Mouse (Mus musculus) kidney, embryonic 15.5 days (tissue): ENCODE measurements around the gene Sub1. TPM values are rescaled to one million over a fixed set of nuclear protein-coding genes. Genes with fewer than 3 reads are reported as not detected.

Experiments used
- ATAC-seq: fragments of 200-750 bp; cut with Nextera tagmentation; replicated peaks from 2 replicates; pipeline ENCODE4 v1.8.0; 2017; ENCODE audit warnings: moderate TSS enrichment; ENCODE audit not compliant: low FRiP score
- H3K27ac ChIP-seq: fragments of 300-500 bp; sonication (generic); 2 replicates; pipeline ENCODE4 v1.5.1; 2015; ENCODE audit warnings: mild to moderate bottlenecking, inconsistent platforms
- H3K27me3 ChIP-seq: fragments of 300-500 bp; sonication (generic); 2 replicates; pipeline ENCODE4 v1.6.1; 2015; ENCODE audit warnings: inconsistent platforms
- H3K36me3 ChIP-seq: fragments of 300-500 bp; sonication (generic); 2 replicates; pipeline ENCODE4 v1.6.1; 2015; ENCODE audit warnings: inconsistent platforms
- H3K4me1 ChIP-seq: fragments of 300-500 bp; sonication (generic); 2 replicates; pipeline ENCODE4 v1.6.1; 2015; ENCODE audit warnings: inconsistent platforms
- H3K4me2 ChIP-seq: fragments of 300-500 bp; sonication (generic); 2 replicates; pipeline ENCODE4 v1.6.1; 2015; ENCODE audit warnings: moderate library complexity, mild to moderate bottlenecking, inconsistent platforms
- H3K4me3 ChIP-seq: fragments of 300-500 bp; sonication (generic); replicated peaks from 2 replicates; pipeline ENCODE4 v1.5.1; 2015; ENCODE audit warnings: mild to moderate bottlenecking, inconsistent platforms
- H3K9ac ChIP-seq: fragments of 300-500 bp; sonication (generic); 2 replicates; pipeline ENCODE4 v1.6.1; 2015; ENCODE audit warnings: mild to moderate bottlenecking, inconsistent platforms
- H3K9me3 ChIP-seq: fragments of 300-500 bp; sonication (generic); replicated peaks from 2 replicates; pipeline ENCODE4 v1.6.1; 2016; ENCODE audit warnings: inconsistent platforms
- WGBS: fragments of 180-500 bp; shearing (Covaris S2); methylation state at CpG from one replicate; pipeline ENCODE4 v1.1.7; 2015; ENCODE audit warnings: mixed read lengths; 5-methylcytosine and 5-hydroxymethylcytosine counted together
- polyA plus RNA-seq: library from polyadenylated mRNA; unstranded; fragments of >200 nt; fragmentation: Nextera tagmentation; extraction: Ambion mirVana; gene quantifications from 2 replicates; pipeline ENCODE4 v1.2.1, GENCODE M21; 2015

The Sub1 gene
- polyA plus RNA-seq, 1 experiment from 2014 or later: 721 TPM

DNA sequence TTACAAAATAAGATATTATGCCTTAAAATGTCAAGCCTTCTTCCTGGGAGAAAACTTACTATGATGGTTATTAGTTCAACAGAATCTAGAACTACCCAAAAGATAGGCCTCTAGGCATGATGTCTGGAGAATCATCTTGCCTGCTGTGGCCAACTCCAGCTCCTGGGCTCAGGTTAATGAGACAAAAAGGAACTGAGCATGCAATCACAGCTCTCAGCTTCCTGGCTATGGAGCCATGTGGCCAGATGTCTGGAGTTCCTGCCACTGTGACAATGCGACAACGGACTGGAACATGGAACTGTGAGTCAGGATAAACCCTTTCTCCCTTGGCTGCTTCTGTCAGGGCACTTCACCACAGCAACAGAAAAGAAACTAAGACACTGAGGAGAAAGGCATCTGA, 14.8 kb downstream of the Sub1 start:
- 83% methylated on average over 2 of the region's 2 CpGs for WGBS
- H3K36me3 ChIP-seq: peaks cover 89% of the 10 kb centered on the region
- no peak for ATAC-seq
- no peak overlapping the region for H3K4me3 ChIP-seq
- no peaks in the 10 kb centered on the region for H3K27me3 ChIP-seq
- no peaks in the 10 kb centered on the region for H3K9me3 ChIP-seq
- H3K4me1 ChIP-seq: no peaks in the 10 kb centered on the region
- H3K4me2 ChIP-seq: no peak overlapping the region
- no peak overlapping the region for H3K9ac ChIP-seq
- H3K27ac ChIP-seq: no peak overlapping the region

DNA sequence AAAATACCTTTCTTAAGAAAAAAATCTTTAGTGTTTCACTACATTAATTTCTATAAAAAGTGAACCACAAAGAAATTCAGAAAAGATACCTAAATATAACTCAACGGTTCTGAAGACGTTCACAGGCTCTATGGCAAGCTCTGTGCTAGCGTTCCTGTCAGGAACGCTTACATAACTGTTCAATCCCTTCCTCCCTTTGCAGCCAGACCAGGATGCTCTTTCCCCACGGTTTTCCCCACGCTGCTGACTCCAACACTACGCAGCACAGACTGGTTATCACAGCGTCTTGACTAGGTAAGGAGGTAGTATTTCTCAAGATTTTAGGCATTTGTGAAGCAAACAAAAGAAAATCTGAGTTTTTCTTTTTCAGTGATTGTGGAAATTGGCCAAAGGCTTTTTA, 15.3 kb downstream of the Sub1 start:
- Histone ChIP-seq H3K27ac (no peak overlapping the region), H3K4me3 (no peak overlapping the region), H3K36me3 (peaks cover 85% of the 10 kb centered on the region), H3K9ac (no peak overlapping the region), H3K4me1 (no peaks in the 10 kb centered on the region), H3K9me3 (no peaks in the 10 kb centered on the region), H3K27me3 (no peaks in the 10 kb centered on the region), H3K4me2 (no peak overlapping the region)
- WGBS: 91% methylated on average over 8 of the region's 8 CpGs
- ATAC-seq: no peak

- H3K4me2 ChIP-seq: no peak overlapping the region
- H3K36me3 ChIP-seq: peaks cover 53% of the 10 kb centered on the region
- H3K27ac ChIP-seq: no peak overlapping the region
- no peaks in the 10 kb centered on the region for H3K4me1 ChIP-seq
- H3K9me3 ChIP-seq: no peaks in the 10 kb centered on the region
- WGBS: 74% methylated on average over 2 of the region's 2 CpGs
- no peak for ATAC-seq
- H3K9ac ChIP-seq: no peak overlapping the region
- no peak overlapping the region for H3K4me3 ChIP-seq
- H3K27me3 ChIP-seq: no peaks in the 10 kb centered on the region
Measured at GRCm38 (mm10) chr15:11978175-11978574, 18.6 kb downstream of the Sub1 start.

DNA sequence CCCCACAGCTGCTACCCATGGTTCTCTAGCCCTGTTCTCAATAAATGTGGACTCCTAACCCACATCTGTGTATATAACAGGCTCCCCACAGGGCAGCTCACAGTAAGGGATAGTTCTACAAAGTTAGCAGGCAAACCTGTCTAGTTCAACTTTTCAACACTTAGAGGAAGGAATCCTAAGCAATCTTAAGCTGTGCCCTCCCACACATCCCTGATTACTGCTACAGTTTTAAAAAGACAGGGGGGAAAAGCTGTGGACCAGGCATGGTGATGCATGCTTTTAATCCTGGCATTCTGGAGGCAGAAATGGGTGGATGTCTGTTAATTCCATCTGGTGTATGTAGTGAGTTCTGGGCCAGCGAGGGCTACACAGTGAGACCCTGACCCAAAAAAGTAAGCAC, 19.7 kb downstream of the Sub1 start:
- H3K36me3 ChIP-seq: peaks cover 42% of the 10 kb centered on the region
- H3K9me3 ChIP-seq: no peaks in the 10 kb centered on the region
- no peaks in the 10 kb centered on the region for H3K4me1 ChIP-seq
- WGBS: 70% methylated on average over 1 of the region's 1 CpGs
- H3K4me2 ChIP-seq: no peak overlapping the region
- no peak for ATAC-seq
- H3K9ac ChIP-seq: no peak overlapping the region
- no peak overlapping the region for H3K27ac ChIP-seq
- H3K27me3 ChIP-seq: no peaks in the 10 kb centered on the region
- no peak overlapping the region for H3K4me3 ChIP-seq

GRCm38 (mm10) chr15:11975836-11976235, 20.9 kb downstream of the Sub1 start:
- no peak overlapping the region for H3K4me2 ChIP-seq
- no peak for ATAC-seq
- no peak overlapping the region for H3K27ac ChIP-seq
- H3K9me3 ChIP-seq: no peaks in the 10 kb centered on the region
- H3K4me1 ChIP-seq: no peaks in the 10 kb centered on the region
- no peak overlapping the region for H3K9ac ChIP-seq
- WGBS: 81% methylated on average over 9 of the region's 9 CpGs
- peaks cover 31% of the 10 kb centered on the region for H3K36me3 ChIP-seq
- no peaks in the 10 kb centered on the region for H3K27me3 ChIP-seq
- no peak overlapping the region for H3K4me3 ChIP-seq

- no peak overlapping the region for H3K4me2 ChIP-seq
- ATAC-seq: peak; percentile 75
- 27% methylated on average over 13 of the region's 13 CpGs for WGBS
Measured at GRCm38 (mm10) chr15:11971854-11972420, 24.8 kb downstream of the Sub1 start.

GRCm38 (mm10) chr15:11970621-11971020, 26.2 kb downstream of the Sub1 start:
- ATAC-seq: no peak
- no peak overlapping the region for H3K4me3 ChIP-seq
- H3K9me3 ChIP-seq: no peaks in the 10 kb centered on the region
- H3K4me2 ChIP-seq: no peak overlapping the region
- no peak overlapping the region for H3K9ac ChIP-seq
- H3K27me3 ChIP-seq: no peaks in the 10 kb centered on the region
- H3K27ac ChIP-seq: no peak overlapping the region
- no peaks in the 10 kb centered on the region for H3K4me1 ChIP-seq
- 80% methylated on average over 10 of the region's 10 CpGs for WGBS
- H3K36me3 ChIP-seq: no peaks in the 10 kb centered on the region

More at GRCm38 (mm10) chr15:11971854-11972420, 24.8 kb downstream of the Sub1 start:
- Histone ChIP-seq H3K27ac (no peak overlapping the region), H3K36me3 (0 out of 2 replicates have a peak, but pooled peaks cover under 1% of the 10 kb centered on the region), H3K9ac (no peak overlapping the region), H3K9me3 (no peaks in the 10 kb centered on the region), H3K27me3 (no peaks in the 10 kb centered on the region), H3K4me1 (no peaks in the 10 kb centered on the region), H3K4me3 (no peak overlapping the region)

DNA sequence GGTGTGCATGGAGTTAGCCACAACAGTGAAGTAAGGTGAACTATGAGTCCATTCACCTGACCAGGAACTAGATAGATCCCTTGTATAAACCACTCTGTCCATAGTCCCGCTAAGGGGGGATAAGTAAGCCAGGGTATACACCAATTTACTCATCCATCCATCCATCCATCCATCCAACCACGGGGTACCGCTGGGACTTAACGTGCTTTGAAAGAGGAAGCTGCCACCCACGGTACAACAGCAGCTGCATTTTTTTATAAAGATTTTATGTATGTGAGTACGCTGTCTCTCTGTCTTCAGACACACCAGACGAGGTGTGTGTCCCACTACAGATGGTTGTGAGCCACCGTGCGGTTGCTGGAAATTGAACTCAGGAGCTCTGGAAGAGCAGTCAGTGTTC, 27.9 kb downstream of the Sub1 start:
- H3K4me3 ChIP-seq: no peak overlapping the region
- no peaks in the 10 kb centered on the region for H3K27me3 ChIP-seq
- no peaks in the 10 kb centered on the region for H3K9me3 ChIP-seq
- ATAC-seq: no peak
- H3K4me1 ChIP-seq: no peaks in the 10 kb centered on the region
- H3K4me2 ChIP-seq: no peak overlapping the region
- H3K27ac ChIP-seq: no peak overlapping the region
- no peaks in the 10 kb centered on the region for H3K36me3 ChIP-seq
- H3K9ac ChIP-seq: no peak overlapping the region
- WGBS: 81% methylated on average over 9 of the region's 9 CpGs

DNA sequence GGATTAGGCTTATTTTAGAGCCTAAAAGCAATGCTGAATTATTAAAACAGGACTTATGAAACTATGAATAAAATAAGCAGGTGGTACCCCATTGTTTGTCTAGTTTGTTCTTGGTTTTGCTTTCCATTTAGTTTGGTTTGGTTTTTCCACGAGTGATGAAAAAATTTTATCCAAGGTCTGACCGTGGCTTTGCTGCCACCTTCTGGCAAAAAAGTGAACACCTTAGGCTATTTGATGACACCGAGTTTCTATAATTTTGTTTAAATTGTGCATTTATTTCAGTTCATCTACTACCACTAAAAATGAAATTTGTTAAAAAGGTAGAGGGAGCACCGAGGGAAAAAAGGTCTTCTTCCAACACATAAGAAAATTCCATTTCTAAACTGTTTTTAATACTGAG, 30.4 kb downstream of the Sub1 start:
- Histone ChIP-seq H3K4me3 (no peak overlapping the region), H3K36me3 (no peaks in the 10 kb centered on the region), H3K9me3 (no peaks in the 10 kb centered on the region), H3K4me2 (no peak overlapping the region), H3K9ac (no peak overlapping the region), H3K4me1 (no peaks in the 10 kb centered on the region), H3K27me3 (no peaks in the 10 kb centered on the region), H3K27ac (no peak overlapping the region)
- 9% methylated on average over 4 of the region's 4 CpGs for WGBS
- ATAC-seq: no peak

- Histone ChIP-seq H3K9ac (no peak overlapping the region), H3K4me3 (no peak overlapping the region), H3K36me3 (no peaks in the 10 kb centered on the region), H3K4me1 (no peaks in the 10 kb centered on the region), H3K27me3 (no peaks in the 10 kb centered on the region), H3K27ac (no peak overlapping the region), H3K9me3 (no peaks in the 10 kb centered on the region), H3K4me2 (no peak overlapping the region)
- ATAC-seq: no peak
- WGBS: 93% methylated on average over 5 of the region's 5 CpGs
Measured at GRCm38 (mm10) chr15:11965201-11965845, 31.5 kb downstream of the Sub1 start.

DNA sequence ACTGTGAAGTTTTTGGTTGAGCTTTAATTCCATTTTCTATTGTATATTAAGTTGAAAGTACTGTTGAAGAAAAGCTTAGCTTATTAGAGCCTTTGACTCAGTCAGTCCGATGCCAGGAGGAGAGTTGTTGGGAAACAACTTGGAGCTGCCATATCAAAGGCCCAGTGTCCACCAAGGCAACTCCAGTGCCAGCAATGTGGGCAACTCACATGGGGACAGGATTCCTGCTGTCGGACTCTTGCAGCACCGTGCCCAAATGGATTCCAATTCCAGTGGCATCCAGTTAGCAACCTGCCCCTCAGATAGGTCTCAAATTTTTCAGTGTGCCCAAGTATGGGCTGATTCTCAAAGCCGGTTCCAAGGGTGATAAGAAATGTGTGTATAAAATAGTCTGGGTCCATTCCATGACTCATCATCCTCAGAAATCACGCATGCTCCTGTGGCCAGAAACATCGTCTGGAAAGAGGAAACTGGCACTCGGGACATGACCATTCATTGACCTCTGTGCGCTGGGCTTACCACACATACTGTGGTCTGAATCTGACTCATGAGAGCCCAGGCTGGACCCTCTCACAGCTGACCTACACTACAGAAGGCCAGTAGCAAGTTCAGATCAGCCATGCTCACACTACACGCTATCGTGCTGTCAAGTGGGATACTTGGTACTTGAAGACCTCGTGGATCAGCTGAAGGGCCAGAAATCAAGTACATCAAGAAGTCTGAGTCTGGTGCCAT, 32.8 kb downstream of the Sub1 start:
- WGBS: 90% methylated on average over 11 of the region's 11 CpGs

DNA sequence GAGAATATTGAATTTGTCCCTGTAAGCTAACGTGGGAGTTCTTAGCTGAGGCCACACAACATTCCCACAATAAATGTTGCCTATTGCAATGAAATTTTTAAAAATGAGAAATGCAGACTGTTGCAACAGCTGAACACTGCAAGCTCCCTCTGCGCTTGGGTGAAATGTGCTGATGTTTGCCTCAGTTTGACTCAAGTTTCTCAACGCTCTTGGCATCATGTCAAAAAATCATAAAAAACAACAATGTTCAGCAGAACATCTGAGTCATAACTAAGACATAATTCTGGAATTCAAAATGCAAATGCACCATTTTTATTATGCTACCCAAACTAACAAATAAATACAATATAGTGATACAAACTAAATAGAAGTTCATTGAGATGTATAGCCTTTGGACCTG, 37.1 kb downstream of the Sub1 start:
- no peak overlapping the region for H3K4me3 ChIP-seq
- H3K27ac ChIP-seq: no peak overlapping the region
- ATAC-seq: no peak
- WGBS: 84% methylated on average over 3 of the region's 3 CpGs
- no peaks in the 10 kb centered on the region for H3K36me3 ChIP-seq
- H3K9ac ChIP-seq: no peak overlapping the region
- no peaks in the 10 kb centered on the region for H3K27me3 ChIP-seq
- H3K4me2 ChIP-seq: no peak overlapping the region
- H3K9me3 ChIP-seq: no peaks in the 10 kb centered on the region
- no peaks in the 10 kb centered on the region for H3K4me1 ChIP-seq

More for the DNA sequence above, 32.8 kb downstream of the Sub1 start:
- no peak for ATAC-seq
- Histone ChIP-seq H3K4me1 (no peaks in the 10 kb centered on the region), H3K9ac (no peak overlapping the region), H3K27ac (no peak overlapping the region), H3K36me3 (no peaks in the 10 kb centered on the region), H3K27me3 (no peaks in the 10 kb centered on the region), H3K4me3 (no peak overlapping the region), H3K4me2 (no peak overlapping the region), H3K9me3 (no peaks in the 10 kb centered on the region)
